Mouse (Mus musculus): ENCODE data around the gene Phip. TPM values are rescaled to one million over a fixed set of nuclear protein-coding genes. Genes with fewer than 3 reads are reported as not detected.
A peak's percentile ranks its signal among the peaks of the same experiment; 100 is the strongest.

Gene Phip
- polyA plus RNA-seq, 1 experiment from 2014 or later: 81.3 TPM

DNA sequence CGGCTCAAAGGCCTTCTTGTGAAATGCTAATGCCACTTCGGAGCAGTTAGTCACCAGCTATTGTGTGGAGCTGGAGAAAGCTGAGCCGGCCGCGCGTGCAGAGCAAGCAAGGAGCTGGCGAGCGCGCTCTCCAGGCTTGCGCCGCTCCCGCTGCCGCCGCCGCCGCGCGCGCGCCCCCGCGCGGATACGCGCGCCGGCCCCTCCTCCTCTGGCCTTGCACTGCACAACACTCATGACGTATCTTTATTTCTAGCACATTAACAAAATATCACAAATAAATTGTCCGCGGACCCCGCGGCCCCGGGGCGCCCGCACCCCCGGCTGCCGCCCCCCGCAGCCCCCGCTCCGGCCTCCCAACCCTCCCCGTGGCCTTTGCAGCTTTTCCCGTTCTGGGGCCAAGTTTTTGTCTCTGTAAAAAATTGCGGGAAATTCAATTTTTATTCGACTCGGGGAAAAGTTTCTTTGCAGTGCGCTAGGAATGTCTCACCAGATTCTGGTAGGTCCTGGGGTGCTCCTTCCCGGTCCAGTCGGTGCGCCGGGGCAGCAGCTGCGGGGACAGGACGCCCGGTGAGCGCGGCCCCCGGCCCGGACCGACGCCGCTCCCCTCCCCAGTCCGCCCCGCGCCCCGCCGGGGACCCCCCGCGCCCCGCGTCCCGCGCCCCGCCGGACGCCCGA, 992 bp downstream of the Phip start:
- WGBS: under 1% methylated on average over 64 of the region's 75 CpGs
- H3K4me2 ChIP-seq (replicated peaks): peak overlapping the region; percentile 86
- ATAC-seq (ENCODE audit: low FRiP score): peak; percentile 85
- H3K36me3 ChIP-seq (replicated peaks; ENCODE audit: control insufficient read depth, insufficient read depth): 0 out of 2 replicates have a peak, but pooled peaks cover 3% of the 10 kb centered on the region
- DNase-seq (ENCODE audit: low spot score): peak; percentile 91
- peak overlapping the region; percentile 63 for H3K4me3 ChIP-seq (replicated peaks; ENCODE audit: low read length)
- H3K9me3 ChIP-seq (ENCODE audit: control insufficient read depth, low read length): no peaks in the 10 kb centered on the region
- H3K27me3 ChIP-seq (ENCODE audit: control insufficient read depth, insufficient read depth, low read length): no peaks in the 10 kb centered on the region
- peak overlapping the region; percentile 97 for H3K9ac ChIP-seq
- H3K27ac ChIP-seq: peak overlapping the region; percentile 100
- H3K4me1 ChIP-seq (replicated peaks; ENCODE audit: control insufficient read depth, insufficient read depth, low read length): peaks cover 28% of the 10 kb centered on the region

DNA sequence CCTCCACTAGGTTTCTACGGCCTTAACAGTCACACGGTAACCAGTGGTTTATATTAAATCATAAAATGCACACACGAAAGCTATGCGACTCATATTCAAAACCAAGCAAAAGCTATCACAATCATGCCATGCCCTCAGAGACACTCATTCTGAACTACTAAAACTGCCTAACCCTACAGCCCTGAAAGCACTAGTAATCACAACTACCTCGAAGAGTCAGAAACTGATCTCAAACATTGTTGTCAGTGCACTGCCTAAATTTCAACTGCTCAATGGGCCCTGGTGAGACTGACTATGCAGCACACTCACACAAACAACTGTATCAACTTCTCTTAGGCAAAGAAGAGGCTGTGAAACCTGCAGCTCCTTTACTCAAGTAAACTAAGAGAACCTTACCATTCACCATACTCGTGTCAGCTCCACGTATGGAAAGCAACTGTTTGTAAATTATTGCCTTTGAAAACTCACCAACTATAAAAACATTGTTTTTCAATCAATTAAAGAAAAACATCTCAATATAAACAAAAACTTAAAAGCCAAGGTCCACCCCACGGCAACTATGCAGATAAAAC, 1.9 kb downstream of the Phip start:
- Histone ChIP-seq H3K27ac (peak overlapping the region; percentile 100), H3K4me1 (replicated peaks; ENCODE audit: control insufficient read depth, insufficient read depth, low read length) (peaks cover 28% of the 10 kb centered on the region)

DNA sequence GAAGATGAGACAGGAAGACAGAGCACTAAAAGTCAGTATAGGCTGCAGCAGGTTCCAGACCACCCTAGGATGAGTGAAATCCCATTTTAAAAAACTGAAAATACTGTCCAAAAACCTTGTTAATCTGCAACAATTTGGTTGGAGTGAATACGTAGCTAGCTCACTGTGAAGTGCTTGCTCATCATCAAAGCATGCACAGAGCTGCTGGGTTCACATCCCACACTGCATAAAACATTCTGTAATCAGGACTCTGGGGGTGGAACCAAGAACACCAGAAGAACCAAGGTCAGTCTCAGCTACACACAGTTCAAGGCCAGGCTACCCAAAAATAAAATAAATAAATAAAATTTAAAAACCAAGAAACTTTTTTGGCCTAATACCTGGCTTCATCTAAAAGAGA, 3.9 kb downstream of the Phip start:
- Histone ChIP-seq H3K9ac (no peak overlapping the region), H3K36me3 (replicated peaks; ENCODE audit: control insufficient read depth, insufficient read depth) (0 out of 2 replicates have a peak, but pooled peaks cover 3% of the 10 kb centered on the region), H3K27ac (no peak overlapping the region), H3K4me1 (replicated peaks; ENCODE audit: control insufficient read depth, insufficient read depth, low read length) (peaks cover 23% of the 10 kb centered on the region), H3K4me3 (replicated peaks; ENCODE audit: low read length) (no peak overlapping the region; the same call in 1 of the 2 replicates), H3K4me2 (replicated peaks) (peak overlapping the region; percentile 35), H3K9me3 (ENCODE audit: control insufficient read depth, low read length) (no peaks in the 10 kb centered on the region), H3K27me3 (ENCODE audit: control insufficient read depth, insufficient read depth, low read length) (no peaks in the 10 kb centered on the region)
- DNase-seq (ENCODE audit: low spot score) (no peak), ATAC-seq (ENCODE audit: low FRiP score) (no peak)
- WGBS: 56% methylated on average over 1 of the region's 1 CpGs

More for the DNA sequence above, 1.9 kb downstream of the Phip start:
- peak overlapping the region; percentile 86 for H3K4me2 ChIP-seq (replicated peaks)
- 28% methylated on average over 8 of the region's 8 CpGs for WGBS
- ATAC-seq (ENCODE audit: low FRiP score): no peak
- no peaks in the 10 kb centered on the region for H3K27me3 ChIP-seq (ENCODE audit: control insufficient read depth, insufficient read depth, low read length)
- peak overlapping the region; percentile 97 for H3K9ac ChIP-seq
- no peaks in the 10 kb centered on the region for H3K9me3 ChIP-seq (ENCODE audit: control insufficient read depth, low read length)
- H3K4me3 ChIP-seq (replicated peaks; ENCODE audit: low read length): peak overlapping the region; percentile 63
- no peak for DNase-seq (ENCODE audit: low spot score)
- H3K36me3 ChIP-seq (replicated peaks; ENCODE audit: control insufficient read depth, insufficient read depth): 0 out of 2 replicates have a peak, but pooled peaks cover 3% of the 10 kb centered on the region

DNA sequence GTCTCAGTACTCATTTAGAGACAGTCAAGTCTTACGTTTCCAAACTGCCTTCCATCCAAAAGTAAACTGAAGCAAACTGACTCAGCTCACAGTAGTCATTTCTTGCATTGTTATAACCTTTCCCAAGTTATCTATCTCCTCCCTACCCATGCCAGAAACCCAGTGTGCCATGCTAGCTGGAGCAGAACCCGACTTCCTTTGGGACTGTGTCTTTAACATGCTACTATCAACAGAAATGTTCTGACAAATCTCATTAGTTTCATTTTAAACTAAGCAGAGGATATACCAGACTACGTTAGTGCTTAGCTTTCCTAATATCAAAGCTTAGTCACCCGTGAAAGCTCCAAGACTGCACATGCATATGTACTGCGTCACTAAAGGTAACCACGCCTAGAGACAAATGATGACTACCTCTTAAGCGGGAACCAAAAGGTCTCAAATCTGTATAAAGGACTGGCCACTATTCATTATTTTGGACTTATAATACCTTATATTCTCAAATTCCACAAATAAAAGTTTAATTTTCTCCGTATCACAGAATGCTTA, 8.2 kb downstream of the Phip start:
- Histone ChIP-seq H3K27ac (no peak overlapping the region), H3K4me1 (replicated peaks; ENCODE audit: control insufficient read depth, insufficient read depth, low read length) (peaks cover 12% of the 10 kb centered on the region), H3K27me3 (ENCODE audit: control insufficient read depth, insufficient read depth, low read length) (no peaks in the 10 kb centered on the region), H3K36me3 (replicated peaks; ENCODE audit: control insufficient read depth, insufficient read depth) (peaks cover 21% of the 10 kb centered on the region), H3K4me3 (replicated peaks; ENCODE audit: low read length) (no peak overlapping the region), H3K9me3 (ENCODE audit: control insufficient read depth, low read length) (no peaks in the 10 kb centered on the region), H3K9ac (no peak overlapping the region), H3K4me2 (replicated peaks) (no peak overlapping the region)
- WGBS: 74% methylated on average over 8 of the region's 8 CpGs
- ATAC-seq (ENCODE audit: low FRiP score) (no peak), DNase-seq (ENCODE audit: low spot score) (no peak)

DNA sequence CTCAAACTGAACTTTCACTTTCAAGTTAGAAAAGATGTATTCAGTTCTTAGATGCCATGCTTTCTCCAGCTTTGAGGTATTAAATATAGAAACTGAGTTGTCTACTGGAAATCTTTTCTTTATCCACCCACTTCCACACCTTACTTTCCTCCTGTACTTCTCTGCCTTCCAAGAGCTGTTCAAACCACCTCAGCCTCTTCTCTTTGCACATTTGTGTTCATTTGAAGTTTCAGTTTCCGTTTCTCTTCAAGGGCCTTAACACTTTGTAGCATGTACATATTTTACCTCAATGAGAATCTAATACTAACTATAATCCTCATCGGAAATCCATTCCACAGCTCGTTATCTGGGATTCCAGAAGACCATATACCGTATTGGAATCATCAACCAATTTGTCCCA, 11.3 kb downstream of the Phip start:
- DNase-seq (ENCODE audit: low spot score) (no peak), ATAC-seq (ENCODE audit: low FRiP score) (no peak)
- peaks cover 23% of the 10 kb centered on the region for H3K36me3 ChIP-seq (replicated peaks; ENCODE audit: control insufficient read depth, insufficient read depth)
- H3K9ac ChIP-seq: no peak overlapping the region
- no peak overlapping the region for H3K4me3 ChIP-seq (replicated peaks; ENCODE audit: low read length)
- H3K4me2 ChIP-seq (replicated peaks): no peak overlapping the region
- no peaks in the 10 kb centered on the region for H3K4me1 ChIP-seq (replicated peaks; ENCODE audit: control insufficient read depth, insufficient read depth, low read length)
- WGBS: 93% methylated on average over 4 of the region's 4 CpGs
- H3K9me3 ChIP-seq (ENCODE audit: control insufficient read depth, low read length): no peaks in the 10 kb centered on the region
- no peak overlapping the region for H3K27ac ChIP-seq
- H3K27me3 ChIP-seq (ENCODE audit: control insufficient read depth, insufficient read depth, low read length): no peaks in the 10 kb centered on the region

DNA sequence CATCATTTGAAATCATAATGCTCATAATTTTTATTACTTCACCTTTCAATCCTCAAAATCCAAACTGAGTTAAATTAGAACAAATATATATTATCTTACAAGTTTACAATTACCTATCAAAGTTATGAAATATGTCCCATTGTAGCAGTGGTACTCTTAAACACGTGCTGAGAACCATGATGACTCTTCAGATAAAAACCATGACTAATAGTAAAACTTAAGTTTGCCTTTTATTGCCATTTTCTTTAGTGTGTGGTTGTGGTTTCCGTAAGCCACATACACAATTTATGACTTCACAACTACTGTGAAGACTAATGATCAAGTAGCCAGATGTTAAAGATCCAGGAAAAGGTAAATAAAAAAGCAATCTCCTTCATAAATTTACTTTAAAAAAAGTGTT, 14.0 kb downstream of the Phip start:
- H3K27me3 ChIP-seq (ENCODE audit: control insufficient read depth, insufficient read depth, low read length): no peaks in the 10 kb centered on the region
- H3K4me3 ChIP-seq (replicated peaks; ENCODE audit: low read length): no peak overlapping the region
- no peak for ATAC-seq (ENCODE audit: low FRiP score)
- H3K9me3 ChIP-seq (ENCODE audit: control insufficient read depth, low read length): no peaks in the 10 kb centered on the region
- peaks cover 47% of the 10 kb centered on the region for H3K36me3 ChIP-seq (replicated peaks; ENCODE audit: control insufficient read depth, insufficient read depth)
- H3K9ac ChIP-seq: no peak overlapping the region
- H3K4me2 ChIP-seq (replicated peaks): no peak overlapping the region
- no peaks in the 10 kb centered on the region for H3K4me1 ChIP-seq (replicated peaks; ENCODE audit: control insufficient read depth, insufficient read depth, low read length)
- no peak overlapping the region for H3K27ac ChIP-seq
- no peak for DNase-seq (ENCODE audit: low spot score)
- 88% methylated on average over 2 of the region's 2 CpGs for WGBS

DNA sequence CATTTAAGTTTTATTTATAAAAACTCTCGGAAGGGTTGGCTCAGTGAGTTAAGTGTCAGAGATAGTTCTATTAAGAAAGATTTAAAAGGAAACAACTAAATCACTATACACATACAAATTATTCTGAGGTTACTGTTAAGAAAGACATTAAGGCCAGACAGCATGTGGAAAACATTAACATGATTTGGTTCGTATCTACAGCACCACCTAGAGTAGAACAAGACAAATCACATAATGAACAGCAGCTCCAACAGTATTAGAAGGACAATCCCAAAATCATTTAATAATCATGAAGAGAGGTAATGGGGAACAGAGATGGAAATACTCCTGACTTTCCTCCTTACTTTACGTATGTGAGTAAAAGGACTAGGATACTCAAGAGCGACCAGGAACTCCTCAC, 20.0 kb downstream of the Phip start:
- DNase-seq (ENCODE audit: low spot score): no peak
- H3K9me3 ChIP-seq (ENCODE audit: control insufficient read depth, low read length): no peaks in the 10 kb centered on the region

DNA sequence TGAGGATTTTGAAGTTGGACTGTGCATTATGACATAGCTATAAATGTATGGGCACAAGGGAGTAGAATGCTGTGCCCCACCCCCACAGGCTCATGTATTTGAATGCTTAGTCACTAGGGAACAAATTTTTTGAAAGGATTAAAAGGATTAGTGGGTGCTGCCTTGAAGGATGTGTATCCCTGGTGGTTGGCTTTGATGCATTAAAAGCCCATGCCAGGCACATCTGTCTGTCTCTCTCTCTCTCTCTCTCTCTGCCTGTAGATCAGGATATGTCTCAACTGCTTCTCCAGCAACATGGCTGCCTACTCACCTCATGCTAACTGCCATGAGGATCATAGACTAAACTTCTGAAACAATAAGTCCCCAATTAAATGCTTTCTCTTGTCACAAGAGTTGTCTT, 23.0 kb downstream of the Phip start:
- H3K9ac ChIP-seq: no peak overlapping the region
- H3K4me2 ChIP-seq (replicated peaks): no peak overlapping the region
- no peaks in the 10 kb centered on the region for H3K27me3 ChIP-seq (ENCODE audit: control insufficient read depth, insufficient read depth, low read length)
- no peak overlapping the region for H3K27ac ChIP-seq
- no peaks in the 10 kb centered on the region for H3K9me3 ChIP-seq (ENCODE audit: control insufficient read depth, low read length)
- no peak for ATAC-seq (ENCODE audit: low FRiP score)
- peaks cover 45% of the 10 kb centered on the region for H3K36me3 ChIP-seq (replicated peaks; ENCODE audit: control insufficient read depth, insufficient read depth)
- no peak for DNase-seq (ENCODE audit: low spot score)
- H3K4me1 ChIP-seq (replicated peaks; ENCODE audit: control insufficient read depth, insufficient read depth, low read length): no peaks in the 10 kb centered on the region
- H3K4me3 ChIP-seq (replicated peaks; ENCODE audit: low read length): no peak overlapping the region

More for the DNA sequence above, 20.0 kb downstream of the Phip start:
- no peak overlapping the region for H3K27ac ChIP-seq
- peaks cover 55% of the 10 kb centered on the region for H3K36me3 ChIP-seq (replicated peaks; ENCODE audit: control insufficient read depth, insufficient read depth)
- H3K4me2 ChIP-seq (replicated peaks): no peak overlapping the region
- H3K27me3 ChIP-seq (ENCODE audit: control insufficient read depth, insufficient read depth, low read length): no peaks in the 10 kb centered on the region
- no peak for ATAC-seq (ENCODE audit: low FRiP score)
- no peak overlapping the region for H3K9ac ChIP-seq
- no peak overlapping the region for H3K4me3 ChIP-seq (replicated peaks; ENCODE audit: low read length)
- no peaks in the 10 kb centered on the region for H3K4me1 ChIP-seq (replicated peaks; ENCODE audit: control insufficient read depth, insufficient read depth, low read length)
- 79% methylated on average over 4 of the region's 4 CpGs for WGBS

DNA sequence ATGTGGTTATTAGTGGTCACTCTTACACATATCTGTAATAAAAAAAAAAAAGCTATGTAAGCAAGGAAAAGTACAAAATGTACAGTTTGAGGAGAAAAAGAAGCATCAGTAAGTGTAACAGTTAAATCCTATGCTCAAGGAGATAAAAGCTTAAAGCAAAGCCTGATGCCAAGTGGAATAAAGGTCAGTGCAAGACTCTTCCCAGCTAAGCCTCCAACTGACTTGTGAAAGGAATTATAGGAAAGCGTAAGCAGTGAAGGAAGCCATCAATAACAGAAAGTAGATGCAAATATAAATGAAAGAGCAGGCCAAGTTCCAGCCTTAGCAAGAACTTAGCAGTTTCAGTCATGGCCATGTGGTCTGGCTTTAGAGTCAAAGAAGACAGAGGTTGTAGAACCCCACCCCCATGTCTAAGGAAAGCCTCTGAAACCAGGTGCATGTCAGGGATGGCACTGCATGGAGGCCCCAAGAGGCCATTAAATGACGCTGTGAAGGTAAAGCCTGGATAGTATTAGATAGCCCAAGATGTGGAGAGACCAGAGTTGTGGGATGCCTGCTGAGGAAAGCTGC, 23.8 kb downstream of the Phip start:
- no peak for ATAC-seq (ENCODE audit: low FRiP score)
- no peak for DNase-seq (ENCODE audit: low spot score)

More for the DNA sequence above, 23.8 kb downstream of the Phip start:
- Histone ChIP-seq H3K4me1 (replicated peaks; ENCODE audit: control insufficient read depth, insufficient read depth, low read length) (no peaks in the 10 kb centered on the region), H3K9me3 (ENCODE audit: control insufficient read depth, low read length) (no peaks in the 10 kb centered on the region), H3K36me3 (replicated peaks; ENCODE audit: control insufficient read depth, insufficient read depth) (peaks cover 38% of the 10 kb centered on the region), H3K4me2 (replicated peaks) (no peak overlapping the region), H3K27me3 (ENCODE audit: control insufficient read depth, insufficient read depth, low read length) (no peaks in the 10 kb centered on the region), H3K9ac (no peak overlapping the region), H3K27ac (no peak overlapping the region), H3K4me3 (replicated peaks; ENCODE audit: low read length) (no peak overlapping the region)
- WGBS: 85% methylated on average over 2 of the region's 2 CpGs

All from hindbrain, embryonic 14.5 days (tissue).